Comparison of ENCODE assay signal across 18 mouse cellular contexts in genomic region chr5:40331237-40331636, GRCm38 (mm10).
DNase-seq lines count a peak whose midpoint lies in the region; ATAC-seq and TF ChIP-seq lines count a peak whose summit lies in the region.
"Had no signal": no experiment of that assay in that cellular context is flagged by ENCODE, and none has a peak within 500 bp of the region (broad histone marks: within the 10 kb centered on the region; RNA-seq: fewer than 3 reads in every experiment).

No protein-coding gene starts in this region.

- H3K27ac ChIP-seq in hindbrain, postnatal 0 days = no peak overlapping the region
- no peak overlapping the region for H3K27ac ChIP-seq in hindbrain, embryonic 16.5 days (ENCODE audit: low read depth, low read length)
- H3K27ac ChIP-seq in forebrain, embryonic 16.5 days (ENCODE audit: low read length) = no peak overlapping the region
- no peak overlapping the region for H3K27ac ChIP-seq in neural tube, embryonic 14.5 days (ENCODE audit: low read depth, low read length)
- H3K27ac ChIP-seq: midbrain, embryonic 15.5 days had no signal

- no peak overlapping the region for H3K9ac ChIP-seq in hindbrain, postnatal 0 days (replicated peaks; ENCODE audit: low read length)
- no peak overlapping the region for H3K9ac ChIP-seq in hindbrain, embryonic 16.5 days (ENCODE audit: low read depth, low read length)
- H3K9ac ChIP-seq in forebrain, embryonic 16.5 days (replicated peaks; ENCODE audit: low read depth, low read length) = no peak overlapping the region
- H3K9ac ChIP-seq in neural tube, embryonic 14.5 days (replicated peaks; ENCODE audit: low read depth, low read length) = no peak overlapping the region
- H3K9ac ChIP-seq: midbrain, embryonic 15.5 days had no signal

- no peak for TF ChIP-seq CTCF in hindbrain, postnatal 0 days (IDR thresholded peaks at IDR 0.05; ENCODE audit: low read depth)

- 63% methylated on average over 1 of the region's 1 CpGs for WGBS in hindbrain, postnatal 0 days
- WGBS in hindbrain, embryonic 16.5 days = 60% methylated on average over 1 of the region's 1 CpGs
- 39% methylated on average over 1 of the region's 1 CpGs for WGBS in forebrain, embryonic 16.5 days
- WGBS in neural tube, embryonic 14.5 days = 73% methylated on average over 1 of the region's 1 CpGs

- no peaks in the 10 kb centered on the region for H3K27me3 ChIP-seq in hindbrain, postnatal 0 days (ENCODE audit: insufficient read depth, low read length)
- H3K27me3 ChIP-seq in hindbrain, embryonic 16.5 days (replicated peaks; ENCODE audit: control insufficient read depth, insufficient read depth, low read length) = no peaks in the 10 kb centered on the region
- no peaks in the 10 kb centered on the region for H3K27me3 ChIP-seq in forebrain, embryonic 16.5 days (replicated peaks; ENCODE audit: control insufficient read depth, insufficient read depth, low read length)
- no peaks in the 10 kb centered on the region for H3K27me3 ChIP-seq in neural tube, embryonic 14.5 days (ENCODE audit: control insufficient read depth, insufficient read depth, low read length)
- H3K27me3 ChIP-seq: midbrain, embryonic 15.5 days had no signal

- H3K4me3 ChIP-seq in hindbrain, postnatal 0 days (ENCODE audit: low read length) = no peak overlapping the region
- no peak overlapping the region for H3K4me3 ChIP-seq in hindbrain, embryonic 16.5 days (ENCODE audit: low read length)
- no peak overlapping the region for H3K4me3 ChIP-seq in forebrain, embryonic 16.5 days (replicated peaks; ENCODE audit: low read length)
- H3K4me3 ChIP-seq in neural tube, embryonic 14.5 days (ENCODE audit: low read depth, low read length) = no peak overlapping the region
- H3K4me3 ChIP-seq: erythroblast, embryonic 14.5 days; midbrain, embryonic 15.5 days had no signal

- H3K4me2 ChIP-seq in hindbrain, postnatal 0 days (ENCODE audit: low read depth, low read length) = no peak overlapping the region
- no peak overlapping the region for H3K4me2 ChIP-seq in hindbrain, embryonic 16.5 days (ENCODE audit: low read length)
- H3K4me2 ChIP-seq in forebrain, embryonic 16.5 days (ENCODE audit: low read length) = no peak overlapping the region
- no peak overlapping the region for H3K4me2 ChIP-seq in neural tube, embryonic 14.5 days (ENCODE audit: low read depth, low read length)
- H3K4me2 ChIP-seq: midbrain, embryonic 15.5 days had no signal

- ATAC-seq in hindbrain, postnatal 0 days = 0 out of 2 replicates have a peak, but pooled peaks have one; percentile 21
- ATAC-seq in hindbrain, embryonic 16.5 days = no peak
- peak; percentile 43; the same call in 1 of the 2 replicates for ATAC-seq in forebrain, embryonic 16.5 days
- peak; percentile 49; the same call in 1 of the 2 replicates for ATAC-seq in neural tube, embryonic 14.5 days (ENCODE audit: low read depth)
- ATAC-seq: inflammation-experienced regulatory T-cells, adult 6 months; midbrain, embryonic 15.5 days had no signal

- H3K4me1 ChIP-seq in hindbrain, postnatal 0 days (ENCODE audit: insufficient read depth, low read length) = no peaks in the 10 kb centered on the region
- H3K4me1 ChIP-seq in hindbrain, embryonic 16.5 days (ENCODE audit: control insufficient read depth, insufficient read depth, low read depth, low read length) = no peaks in the 10 kb centered on the region
- H3K4me1 ChIP-seq in forebrain, embryonic 16.5 days (replicated peaks; ENCODE audit: control insufficient read depth, insufficient read depth, low read length) = no peaks in the 10 kb centered on the region
- no peaks in the 10 kb centered on the region for H3K4me1 ChIP-seq in neural tube, embryonic 14.5 days (ENCODE audit: control insufficient read depth, insufficient read depth, low read length)
- H3K4me1 ChIP-seq: midbrain, embryonic 15.5 days had no signal

- H3K36me3 ChIP-seq in hindbrain, postnatal 0 days (ENCODE audit: insufficient read depth, low read length) = no peaks in the 10 kb centered on the region
- no peaks in the 10 kb centered on the region for H3K36me3 ChIP-seq in hindbrain, embryonic 16.5 days (ENCODE audit: control insufficient read depth, insufficient read depth, low read length)
- no peaks in the 10 kb centered on the region for H3K36me3 ChIP-seq in forebrain, embryonic 16.5 days (ENCODE audit: control insufficient read depth, insufficient read depth)
- H3K36me3 ChIP-seq in neural tube, embryonic 14.5 days (ENCODE audit: control insufficient read depth, insufficient read depth, low read length) = no peaks in the 10 kb centered on the region
- H3K36me3 ChIP-seq: midbrain, embryonic 15.5 days had no signal

- H3K9me3 ChIP-seq in hindbrain, postnatal 0 days (ENCODE audit: low read length) = no peaks in the 10 kb centered on the region
- H3K9me3 ChIP-seq in hindbrain, embryonic 16.5 days (ENCODE audit: control insufficient read depth, low read length) = no peaks in the 10 kb centered on the region
- no peaks in the 10 kb centered on the region for H3K9me3 ChIP-seq in forebrain, embryonic 16.5 days (ENCODE audit: control insufficient read depth, low read length)
- H3K9me3 ChIP-seq in neural tube, embryonic 14.5 days (ENCODE audit: control insufficient read depth, low read length) = no peaks in the 10 kb centered on the region
- H3K9me3 ChIP-seq: midbrain, embryonic 15.5 days had no signal

- DNase-seq in hindbrain, postnatal 0 days (ENCODE audit: low spot score) = peak; percentile 6
- peak; percentile 11 for DNase-seq in embryo, embryonic 11 days
- no peak for DNase-seq in gastrocnemius, postnatal 14 days
- DNase-seq in adrenal gland, adult 18-20 months (ENCODE audit: low spot score in 2 of 2) = no peak
- DNase-seq: adrenal gland, adult 8-10 months; cerebellum, adult 9-11 months; gastrocnemius, postnatal 36 days; kidney, adult 8-10 months; liver; lung, adult 18-20 months; lung, postnatal 14 days; right cerebral cortex, adult 18-20 months had no signal

- intact Hi-C loops in gastrocnemius, postnatal 14 days (cut with DNase I; ENCODE audit: low total_unique reads) = no loop called here

Comparison
In these comparisons a context has a peak if more than half of its experiments do, and no peak if none do; other contexts are left out.
1. DNase-seq: peak in hindbrain, postnatal 0 days (single experiment) and embryo, embryonic 11 days (single experiment); none in gastrocnemius, postnatal 14 days (single experiment) and adrenal gland, adult 18-20 months (0 of 2).